Mouse (Mus musculus): Measurements from ENCODE around the gene Sarm1. TPM values are rescaled to one million over a fixed set of nuclear protein-coding genes. Genes with fewer than 3 reads are reported as not detected.
"Not testable (repeated sequence)": the region's sequence is repeated elsewhere in the genome, so short reads cannot be mapped to it uniquely, and the experiment has no call there.

The Sarm1 gene
- 10 to 100 TPM; 39.9 to 41.1 TPM for total RNA-seq (2021)

- peak; percentile 94 to 95 for DNase-seq
Measured at GRCm38 (mm10) chr11:78497544-78498522, at the start of gene Sarm1. Gene Sarm1 (minus strand): TSS chr11:78497754.

- no peak for DNase-seq
Measured at GRCm38 (mm10) chr11:78545181-78545580, 47.6 kb upstream of the Sarm1 start.

- no peak for DNase-seq
Measured at GRCm38 (mm10) chr11:78544449-78545111, 47.0 kb upstream of the Sarm1 start.

GRCm38 (mm10) chr11:78540358-78540757 is 42.8 kb upstream of the Sarm1 start:
- DNase-seq = no peak

- no peak for DNase-seq
Measured at GRCm38 (mm10) chr11:78536690-78537084, 39.1 kb upstream of the Sarm1 start.

GRCm38 (mm10) chr11:78536080-78536689 is 38.6 kb upstream of the Sarm1 start, which contains the start of the genes Tnfaip1 and Ift20:
Gene Tnfaip1 (minus strand): TSS chr11:78536332.
Gene Ift20 (plus strand): TSS chr11:78536361.
- DNase-seq = peak; percentile 97 to 98

GRCm38 (mm10) chr11:78535376-78536079 is 38.0 kb upstream of the Sarm1 start:
- no peak for DNase-seq

GRCm38 (mm10) chr11:78534516-78534915 is 37.0 kb upstream of the Sarm1 start:
- DNase-seq = no peak

- not testable (repeated sequence) for DNase-seq
Measured at GRCm38 (mm10) chr11:78531515-78531914, 34.0 kb upstream of the Sarm1 start.

- DNase-seq = no peak
Measured at GRCm38 (mm10) chr11:78531046-78531445, 33.5 kb upstream of the Sarm1 start.

- no peak for DNase-seq
Measured at GRCm38 (mm10) chr11:78530001-78530400, 32.4 kb upstream of the Sarm1 start.

- no peak for DNase-seq
Measured at GRCm38 (mm10) chr11:78528714-78529113, 31.2 kb upstream of the Sarm1 start.

- no peak for DNase-seq
Measured at GRCm38 (mm10) chr11:78524838-78525237, 27.3 kb upstream of the Sarm1 start.

- DNase-seq = no peak
Measured at GRCm38 (mm10) chr11:78523241-78523955, 25.8 kb upstream of the Sarm1 start.

GRCm38 (mm10) chr11:78522481-78522997 is 25.0 kb upstream of the Sarm1 start:
- DNase-seq = no peak

- DNase-seq = no peak
Measured at GRCm38 (mm10) chr11:78521880-78522279, 24.3 kb upstream of the Sarm1 start.

- no peak for DNase-seq
Measured at GRCm38 (mm10) chr11:78518931-78519330, 21.4 kb upstream of the Sarm1 start.

- DNase-seq = no peak
Measured at GRCm38 (mm10) chr11:78515549-78516325, 18.2 kb upstream of the Sarm1 start.

GRCm38 (mm10) chr11:78513106-78513790 is 15.7 kb upstream of the Sarm1 start:
- DNase-seq = no peak

All from layer of hippocampus, postnatal 36 days (tissue).